Mouse (Mus musculus) midbrain, embryonic 16.5 days (tissue): ENCODE measurements around the gene Atp4a. TPM values are rescaled to one million over a fixed set of nuclear protein-coding genes. Genes with fewer than 3 reads are reported as not detected.

ENCODE experiments used
- ATAC-seq: fragments of 200-750 bp; cut with Nextera tagmentation; 2 replicates; pipeline ENCODE4 v1.8.0; 2017; ENCODE audit warnings: moderate TSS enrichment
- H3K27ac ChIP-seq: fragments of 300-500 bp; sonication (generic); 2 replicates; pipeline ENCODE4 v1.5.1; 2014; ENCODE audit warnings: mild to moderate bottlenecking, low read length, mixed read lengths
- H3K27me3 ChIP-seq: fragments of 300-500 bp; sonication (generic); 2 replicates; pipeline ENCODE4 v1.6.1; 2014; ENCODE audit warnings: low read depth, low read length, mixed read lengths; ENCODE audit not compliant: control insufficient read depth, insufficient read depth
- H3K36me3 ChIP-seq: fragments of 300-500 bp; sonication (generic); 2 replicates; pipeline ENCODE4 v1.6.1; 2014; ENCODE audit warnings: mild to moderate bottlenecking, low read length, moderate library complexity, mixed read lengths; ENCODE audit not compliant: control insufficient read depth, insufficient read depth
- H3K4me1 ChIP-seq: fragments of 300-500 bp; sonication (generic); 2 replicates; pipeline ENCODE4 v1.6.1; 2014; ENCODE audit warnings: mild to moderate bottlenecking, low read length, mixed read lengths; ENCODE audit not compliant: control insufficient read depth, insufficient read depth
- H3K4me2 ChIP-seq: fragments of 300-500 bp; sonication (generic); 2 replicates; pipeline ENCODE4 v1.6.1; 2014; ENCODE audit warnings: mild to moderate bottlenecking, low read length, mixed read lengths
- H3K4me3 ChIP-seq: fragments of 300-500 bp; sonication (generic); 2 replicates; pipeline ENCODE4 v1.5.1; 2014; ENCODE audit warnings: low read depth, mild to moderate bottlenecking, low read length, moderate library complexity, mixed read lengths
- H3K9ac ChIP-seq: fragments of 300-500 bp; sonication (generic); 2 replicates; pipeline ENCODE4 v1.6.1; 2014; ENCODE audit warnings: low read depth, low read length, mixed read lengths
- H3K9me3 ChIP-seq: fragments of 300-500 bp; sonication (generic); replicated peaks from 2 replicates; pipeline ENCODE4 v1.6.1; 2014; ENCODE audit warnings: mild to moderate bottlenecking, low read length, mixed read lengths; ENCODE audit not compliant: control insufficient read depth, poor library complexity, severe bottlenecking
- WGBS: fragments of 180-500 bp; shearing (Covaris S2); extraction: QIAGEN DNeasy Blood & Tissue Kit; methylation state at CpG from one replicate; pipeline ENCODE4 v1.1.7; 2014; 5-methylcytosine and 5-hydroxymethylcytosine counted together
- polyA plus RNA-seq: library from polyadenylated mRNA; unstranded; fragments of >200 nt; fragmentation: Nextera tagmentation; extraction: Ambion mirVana; gene quantifications from 2 replicates; pipeline ENCODE4 v1.2.1, GENCODE M21; 2015

Gene Atp4a
- polyA plus RNA-seq, 1 experiment from 2014 or later = 2.2 TPM

GRCm38 (mm10) chr7:30747525-30748204, 35.7 kb downstream of the Atp4a start:
- Histone ChIP-seq H3K9me3 (no peaks in the 10 kb centered on the region), H3K4me2 (no peak overlapping the region), H3K9ac (no peak overlapping the region), H3K36me3 (no peaks in the 10 kb centered on the region), H3K4me3 (no peak overlapping the region), H3K4me1 (no peaks in the 10 kb centered on the region), H3K27ac (no peak overlapping the region), H3K27me3 (no peaks in the 10 kb centered on the region)
- no peak for ATAC-seq
- WGBS = 84% methylated on average over 7 of the region's 7 CpGs

- Histone ChIP-seq H3K27ac (no peak overlapping the region), H3K4me3 (no peak overlapping the region), H3K9me3 (peaks cover 5% of the 10 kb centered on the region), H3K9ac (no peak overlapping the region), H3K4me2 (no peak overlapping the region), H3K36me3 (peaks cover 8% of the 10 kb centered on the region), H3K27me3 (no peaks in the 10 kb centered on the region), H3K4me1 (no peaks in the 10 kb centered on the region)
- ATAC-seq = no peak
- WGBS = 90% methylated on average over 13 of the region's 13 CpGs
These were observed 38.0 kb downstream of the Atp4a start for GRCm38 (mm10) chr7:30749824-30750606.

- Histone ChIP-seq H3K27me3 (no peaks in the 10 kb centered on the region), H3K9ac (no peak within 1 kb of the TSS), H3K4me3 (no peak within 1 kb of the TSS), H3K36me3 (peaks cover 17% of the 10 kb centered on the region), H3K4me1 (no peaks in the 10 kb centered on the region), H3K27ac (no peak within 1 kb of the TSS), H3K4me2 (no peak within 1 kb of the TSS), H3K9me3 (peaks cover 8% of the 10 kb centered on the region)
- WGBS = 70% methylated on average over 5 of the region's 5 CpGs
- no peak for ATAC-seq
These were observed 39.2 kb downstream of the Atp4a start, which contains the start of gene Sbsn for GRCm38 (mm10) chr7:30751086-30751669. Gene Sbsn (plus strand): TSS chr7:30751471.

- no peak overlapping the region for H3K4me3 ChIP-seq
- 62% methylated on average over 3 of the region's 3 CpGs for WGBS
- no peak overlapping the region for H3K27ac ChIP-seq
- ATAC-seq = no peak
- peaks cover 19% of the 10 kb centered on the region for H3K36me3 ChIP-seq
- H3K9me3 ChIP-seq = peaks cover 8% of the 10 kb centered on the region
- no peak overlapping the region for H3K4me2 ChIP-seq
- H3K9ac ChIP-seq = no peak overlapping the region
- no peaks in the 10 kb centered on the region for H3K4me1 ChIP-seq
- no peaks in the 10 kb centered on the region for H3K27me3 ChIP-seq
These were observed 45.0 kb downstream of the Atp4a start for GRCm38 (mm10) chr7:30757001-30757400.

GRCm38 (mm10) chr7:30758853-30759252, 46.8 kb downstream of the Atp4a start:
- H3K4me1 ChIP-seq = no peaks in the 10 kb centered on the region
- H3K27me3 ChIP-seq = no peaks in the 10 kb centered on the region
- H3K4me2 ChIP-seq = no peak overlapping the region
- no peak overlapping the region for H3K4me3 ChIP-seq
- 58% methylated on average over 4 of the region's 4 CpGs for WGBS
- no peak for ATAC-seq
- H3K36me3 ChIP-seq = peaks cover 16% of the 10 kb centered on the region
- peaks cover 8% of the 10 kb centered on the region for H3K9me3 ChIP-seq
- no peak overlapping the region for H3K27ac ChIP-seq
- H3K9ac ChIP-seq = no peak overlapping the region

GRCm38 (mm10) chr7:30761769-30762352, 49.9 kb downstream of the Atp4a start:
- no peak overlapping the region for H3K27ac ChIP-seq
- no peaks in the 10 kb centered on the region for H3K9me3 ChIP-seq
- H3K27me3 ChIP-seq = no peaks in the 10 kb centered on the region
- ATAC-seq = no peak
- H3K4me2 ChIP-seq = no peak overlapping the region
- H3K4me1 ChIP-seq = no peaks in the 10 kb centered on the region
- no peak overlapping the region for H3K4me3 ChIP-seq
- H3K9ac ChIP-seq = no peak overlapping the region
- H3K36me3 ChIP-seq = no peaks in the 10 kb centered on the region
- WGBS = 81% methylated on average over 4 of the region's 4 CpGs

GRCm38 (mm10) chr7:30763456-30763855, 51.4 kb downstream of the Atp4a start, which contains the start of gene Dmkn:
Gene Dmkn (plus strand): TSS chr7:30763756.
- WGBS = 45% methylated on average over 5 of the region's 5 CpGs
- Histone ChIP-seq H3K9me3 (no peaks in the 10 kb centered on the region), H3K36me3 (no peaks in the 10 kb centered on the region), H3K4me1 (no peaks in the 10 kb centered on the region), H3K4me3 (no peak within 1 kb of the TSS), H3K27me3 (0 out of 2 replicates have a peak, but pooled peaks cover 1% of the 10 kb centered on the region), H3K9ac (no peak within 1 kb of the TSS), H3K27ac (no peak within 1 kb of the TSS), H3K4me2 (no peak within 1 kb of the TSS)
- no peak for ATAC-seq

- ATAC-seq = no peak
- Histone ChIP-seq H3K27me3 (0 out of 2 replicates have a peak, but pooled peaks cover 2% of the 10 kb centered on the region), H3K4me1 (no peaks in the 10 kb centered on the region), H3K9me3 (no peaks in the 10 kb centered on the region), H3K9ac (no peak overlapping the region), H3K27ac (no peak overlapping the region), H3K36me3 (no peaks in the 10 kb centered on the region), H3K4me3 (no peak overlapping the region), H3K4me2 (peak overlapping the region; percentile 5; the same call in 1 of the 2 replicates)
- 45% methylated on average over 11 of the region's 11 CpGs for WGBS
These were observed 53.2 kb downstream of the Atp4a start for GRCm38 (mm10) chr7:30765173-30765572.
